Mouse (Mus musculus): ENCODE measurements around the gene Hmg20a. TPM values are rescaled to one million over a fixed set of nuclear protein-coding genes. Genes with fewer than 3 reads are reported as not detected.

Hmg20a gene
- total RNA-seq, 2 experiments from 2014 or later = 11.8 to 13.1 TPM

DNA sequence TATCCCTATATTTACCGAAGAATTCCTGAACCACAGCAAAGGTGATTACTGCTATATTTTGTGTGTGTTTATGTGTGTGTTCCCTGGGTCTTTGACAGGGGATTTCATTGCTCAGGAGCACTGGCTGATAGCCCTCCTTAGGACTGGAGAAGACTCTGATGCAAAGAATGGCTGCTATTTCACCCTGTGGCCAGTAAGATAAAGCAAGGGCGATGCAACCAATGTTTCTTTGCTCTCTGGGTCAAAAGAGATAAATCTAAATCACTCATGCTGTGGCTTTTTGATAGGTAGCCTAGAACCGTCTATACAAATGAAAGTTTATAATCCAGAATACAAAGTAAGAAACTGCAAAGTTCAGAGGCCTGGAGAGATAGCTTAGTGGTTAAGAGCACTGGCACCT lies 69.2 kb downstream of the Hmg20a start:
- DNase-seq = no peak

DNA sequence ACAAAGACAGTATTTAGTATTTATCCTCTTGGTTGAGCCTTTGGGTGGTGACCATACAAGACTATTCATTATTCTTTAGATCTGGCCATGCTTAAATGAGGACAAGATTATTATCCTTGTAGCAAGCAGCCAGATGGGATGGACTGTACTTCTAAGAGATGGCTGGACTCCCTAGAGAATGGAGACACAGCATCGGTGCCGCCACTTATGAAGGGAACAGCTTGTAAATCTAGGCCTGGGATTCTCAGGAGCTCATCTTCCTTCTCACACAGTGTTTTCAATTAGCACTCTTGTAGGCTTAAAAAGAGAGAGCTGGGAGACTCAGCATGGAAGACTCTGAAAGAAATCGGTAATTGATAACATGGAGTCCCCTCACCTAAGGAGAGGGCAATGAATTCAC lies 74.0 kb downstream of the Hmg20a start:
- no peak for DNase-seq
- intact Hi-C loops (cut with DNase I) = no loop called here

More for the DNA sequence above, 69.2 kb downstream of the Hmg20a start:
- intact Hi-C loops (cut with DNase I) = no loop called here

DNA sequence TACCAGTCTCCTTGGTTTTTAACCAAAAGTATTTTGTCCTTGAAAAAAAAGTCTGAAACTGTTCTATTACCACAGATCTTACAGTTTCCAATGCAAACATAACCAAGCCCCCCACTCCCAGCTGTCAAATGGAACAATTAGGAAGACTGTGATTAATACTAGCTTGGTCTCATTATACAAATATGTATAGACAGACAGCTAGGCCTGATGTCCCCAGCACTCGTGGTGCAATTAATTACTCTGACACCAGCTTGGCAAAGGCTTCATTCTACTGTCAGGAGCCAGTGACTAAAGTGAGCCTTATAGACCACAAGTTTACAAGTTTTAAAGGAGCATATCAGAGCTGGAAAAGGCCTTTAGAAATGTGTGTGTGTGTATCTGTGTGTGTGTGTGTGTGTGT lies 74.5 kb downstream of the Hmg20a start:
- no peak for DNase-seq
- intact Hi-C loops (cut with DNase I) = no loop called here

DNA sequence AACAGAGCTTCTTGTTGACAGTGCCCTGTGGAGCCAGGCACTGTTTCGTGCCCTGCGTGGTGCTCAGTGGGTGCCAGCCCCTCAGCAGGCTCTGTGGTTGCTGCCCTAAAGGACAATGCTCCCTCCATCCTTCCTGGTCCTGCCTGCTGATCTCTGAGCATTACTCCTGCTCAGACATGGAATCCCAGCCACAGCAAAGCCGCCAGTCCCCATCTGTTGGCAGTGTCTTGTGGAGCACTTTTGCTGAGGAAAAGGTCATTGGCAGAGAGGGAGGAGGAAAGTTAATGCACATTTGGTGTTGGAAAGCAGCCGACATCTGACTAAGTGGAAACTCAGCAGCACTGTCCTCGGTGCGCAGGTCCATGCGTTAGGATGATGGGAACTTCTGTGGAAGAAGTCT lies 76.7 kb downstream of the Hmg20a start:
- DNase-seq = no peak
- intact Hi-C loops (cut with DNase I) = no loop called here

DNA sequence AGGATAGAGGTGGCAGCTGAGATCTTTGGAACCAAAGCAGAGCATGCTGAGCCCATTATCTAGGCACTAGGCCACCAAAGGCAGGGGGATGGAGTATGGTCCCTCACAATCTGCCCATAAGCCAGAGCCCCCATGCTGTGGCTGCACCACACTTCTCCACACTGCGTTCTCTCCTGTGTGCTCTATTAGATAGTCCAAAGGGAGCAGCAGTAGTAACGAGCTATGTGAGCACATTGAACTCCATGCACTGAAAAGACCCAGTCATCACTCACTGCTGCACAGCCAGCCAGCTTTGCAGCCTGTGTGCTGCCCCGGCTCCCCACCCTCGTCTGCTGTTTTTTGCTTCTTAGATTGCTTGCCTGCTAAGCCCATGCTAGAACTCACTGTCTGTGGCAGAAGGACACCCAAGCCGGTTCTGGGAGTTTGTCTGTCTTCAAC lies 77.4 kb downstream of the Hmg20a start:
- intact Hi-C loops (cut with DNase I) = no loop called here
- DNase-seq = no peak

DNA sequence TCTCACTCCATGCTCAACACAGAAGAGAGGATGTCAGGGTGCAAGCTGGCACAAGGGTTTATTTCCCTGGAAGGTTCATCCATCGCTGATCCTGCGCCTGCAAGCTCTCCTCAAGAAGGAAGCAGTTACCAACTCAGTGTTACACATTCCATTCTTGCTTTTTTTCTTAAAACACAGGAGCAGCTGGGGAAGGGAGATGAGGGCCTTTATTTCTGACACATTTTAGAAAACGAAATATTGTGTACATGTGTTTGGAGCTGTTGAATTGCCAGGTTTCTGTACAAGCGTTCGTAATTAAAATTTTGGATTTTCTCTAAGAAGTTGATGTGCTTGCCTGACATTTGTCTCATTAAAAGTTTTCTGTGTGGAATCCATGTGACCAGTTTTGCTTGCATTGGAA lies 78.2 kb downstream of the Hmg20a start:
- intact Hi-C loops (cut with DNase I) = no loop called here
- DNase-seq = no peak

DNA sequence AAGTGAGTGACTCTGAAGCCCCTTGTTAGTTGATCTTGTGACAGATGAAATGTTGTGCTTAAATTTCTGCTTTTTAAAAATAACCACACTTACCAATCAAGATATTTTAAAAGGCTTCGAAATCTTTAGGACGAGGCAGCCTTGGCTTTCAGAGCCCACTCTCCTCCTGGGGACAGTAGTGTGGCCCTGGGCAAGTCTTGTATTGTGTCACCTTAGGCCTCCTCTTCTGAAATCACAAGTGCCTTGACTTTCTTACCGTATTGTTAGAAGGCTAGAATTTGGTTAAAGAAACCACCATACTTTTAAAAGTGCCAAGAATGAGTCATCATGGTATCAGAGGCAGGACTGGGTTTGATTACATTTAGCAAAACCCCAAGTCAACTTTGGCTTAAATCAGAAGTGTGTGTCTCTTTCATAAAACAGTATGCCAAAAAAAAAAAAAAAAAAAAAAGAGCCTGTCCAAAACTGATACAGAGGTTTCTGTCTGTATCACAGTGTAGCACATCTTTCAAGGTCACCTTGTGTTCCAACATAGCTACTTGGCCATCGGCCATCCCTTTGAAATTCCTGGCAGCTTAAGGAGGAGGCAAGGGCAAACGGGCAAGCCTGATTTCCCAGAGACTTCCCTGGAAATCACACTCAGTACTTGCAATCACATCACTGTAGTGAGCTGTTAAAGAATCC lies 78.9 kb downstream of the Hmg20a start:
- no peak for DNase-seq
- intact Hi-C loops (cut with DNase I) = no loop called here

DNA sequence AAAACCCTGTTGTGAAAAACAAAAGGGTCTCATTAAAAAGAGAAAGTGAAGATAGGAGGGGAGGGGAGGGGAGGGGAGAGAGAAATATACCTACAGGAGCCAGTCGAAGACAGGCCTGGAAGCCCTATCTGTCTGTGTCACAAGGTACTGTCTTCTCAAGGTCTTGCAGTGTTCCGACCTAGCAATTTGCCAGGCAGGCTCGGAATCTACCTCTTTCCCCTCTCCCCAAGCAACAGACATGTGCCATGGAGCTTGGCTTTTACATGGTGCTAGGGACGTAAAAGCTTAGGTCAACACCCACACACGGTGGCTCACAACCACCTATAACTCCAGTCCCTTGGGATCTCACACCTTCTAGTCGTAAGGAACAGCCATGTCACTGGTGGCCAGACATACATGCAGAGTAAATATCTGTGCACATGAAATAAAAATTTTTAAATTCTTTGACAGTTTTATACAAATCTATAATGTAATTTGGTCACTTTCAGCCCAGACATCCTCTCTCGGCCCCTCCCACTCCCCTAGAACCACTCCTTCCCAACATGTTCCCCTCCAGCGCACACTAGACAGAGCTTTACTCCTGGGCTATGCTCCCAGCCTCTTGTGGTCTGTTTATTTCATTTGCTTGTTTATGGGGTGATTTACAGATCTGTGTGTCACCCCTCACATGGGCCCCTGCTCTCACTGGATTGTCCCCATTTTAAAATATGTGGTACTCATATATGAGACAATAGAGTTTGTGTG lies 81.1 kb downstream of the Hmg20a start:
- DNase-seq = no peak
- intact Hi-C loops (cut with DNase I) = loop anchor here (5.0 kb wide), 1 partner anchor 32 kb away; no protein-coding TSS in a partner anchor

DNA sequence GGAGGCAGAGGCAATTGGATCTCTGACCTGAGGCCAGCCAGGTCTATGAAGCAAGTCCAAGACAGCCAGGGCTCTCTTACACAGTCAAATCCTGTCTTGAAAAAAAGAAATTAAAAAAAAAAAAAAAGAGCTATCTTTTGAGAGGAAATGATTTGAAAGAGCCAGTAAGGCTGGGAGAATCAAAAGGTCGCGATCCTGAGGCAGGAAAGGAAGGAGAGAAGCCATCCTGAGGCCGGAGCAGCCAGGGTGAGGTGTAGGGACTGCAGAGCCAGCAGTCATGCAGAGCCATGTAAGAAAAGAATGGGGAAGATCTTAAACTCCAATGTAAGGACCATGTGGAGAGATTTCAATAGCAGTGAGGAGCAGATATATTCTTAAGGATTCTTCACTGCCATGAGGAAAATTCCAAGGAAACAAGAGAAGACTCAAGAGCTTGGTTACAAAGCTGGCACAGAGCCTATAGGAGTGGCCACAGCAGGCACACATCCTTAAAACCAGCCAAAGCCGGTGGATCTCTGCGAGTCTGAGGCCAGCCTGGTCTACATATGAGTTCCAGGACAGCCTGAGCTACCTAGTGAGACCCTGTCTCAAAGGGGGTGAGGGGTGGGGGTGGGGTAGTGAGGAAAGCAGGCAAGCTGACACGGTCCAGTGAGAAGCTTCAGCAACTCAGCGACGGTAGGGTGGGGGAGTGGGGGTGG lies 82.6 kb downstream of the Hmg20a start:
- DNase-seq = no peak
- intact Hi-C loops (cut with DNase I) = loop anchor here (5.0 kb wide), 1 partner anchor 34 kb away; no protein-coding TSS in a partner anchor

DNA sequence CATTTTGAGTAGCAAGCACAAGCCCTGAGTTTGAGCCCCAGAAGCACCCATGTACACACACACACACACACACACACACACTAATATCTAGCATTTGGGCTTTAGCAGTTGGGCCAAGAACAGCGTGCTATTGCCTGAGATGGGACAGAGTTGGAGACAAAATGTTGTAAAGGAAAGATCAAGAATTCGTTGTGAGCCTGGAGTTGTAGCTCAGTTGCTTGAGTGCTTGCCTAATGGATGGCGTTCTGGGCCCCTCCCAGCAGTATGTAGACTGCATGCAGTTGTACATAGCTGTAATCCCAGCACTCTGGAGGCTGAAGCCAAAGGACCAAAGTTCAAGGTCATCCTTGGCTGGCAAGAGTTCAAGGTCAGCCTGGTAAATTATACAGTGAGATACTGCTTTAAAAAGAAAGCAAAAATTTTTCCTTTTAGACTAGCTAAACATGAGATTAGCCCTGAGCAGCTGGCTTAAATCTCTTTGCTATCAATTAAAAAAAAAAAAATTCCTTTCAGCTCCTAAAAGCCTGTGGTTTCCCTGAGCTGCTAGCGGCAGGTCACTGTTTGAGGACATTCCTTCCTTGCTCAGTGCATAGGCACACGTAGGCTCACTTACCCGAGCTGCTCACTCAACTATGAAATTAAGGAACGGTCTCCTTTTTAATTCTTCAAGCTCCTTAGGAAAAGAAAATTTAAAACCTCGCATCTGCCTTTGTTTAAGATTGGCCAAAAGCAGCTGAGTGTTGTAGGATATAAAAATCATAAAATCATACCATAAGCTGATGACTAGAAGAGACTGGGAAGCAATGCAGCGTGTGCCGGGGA lies 83.5 kb downstream of the Hmg20a start:
- intact Hi-C loops (cut with DNase I) = loop anchor here (5.0 kb wide), 1 partner anchor 35 kb away; no protein-coding TSS in a partner anchor
- no peak for DNase-seq

DNA sequence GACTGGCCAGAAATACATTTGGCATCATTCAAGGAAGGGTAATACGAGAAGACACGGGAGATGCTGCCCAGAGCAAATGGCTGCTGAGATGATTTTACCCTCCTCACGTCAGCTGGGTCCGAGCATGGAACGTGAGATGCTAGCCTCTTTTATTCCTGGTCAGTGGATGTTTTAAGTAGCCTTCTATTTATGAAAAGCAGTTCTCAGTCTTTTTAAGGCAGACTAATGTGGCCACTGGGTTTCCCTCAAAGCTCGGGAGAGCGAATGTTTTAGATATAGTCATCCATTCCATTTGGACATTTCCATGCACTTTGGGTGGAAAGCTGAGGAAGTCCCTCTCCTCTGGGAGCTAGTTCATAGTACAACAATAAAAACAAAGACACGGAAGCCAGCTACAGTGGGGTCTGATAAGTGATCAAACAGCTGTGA lies 84.1 kb downstream of the Hmg20a start:
- intact Hi-C loops (cut with DNase I) = loop anchor here (5.0 kb wide), 1 partner anchor 35 kb away; no protein-coding TSS in a partner anchor
- DNase-seq = peak in 1 of 2 experiments; percentile 58

DNA sequence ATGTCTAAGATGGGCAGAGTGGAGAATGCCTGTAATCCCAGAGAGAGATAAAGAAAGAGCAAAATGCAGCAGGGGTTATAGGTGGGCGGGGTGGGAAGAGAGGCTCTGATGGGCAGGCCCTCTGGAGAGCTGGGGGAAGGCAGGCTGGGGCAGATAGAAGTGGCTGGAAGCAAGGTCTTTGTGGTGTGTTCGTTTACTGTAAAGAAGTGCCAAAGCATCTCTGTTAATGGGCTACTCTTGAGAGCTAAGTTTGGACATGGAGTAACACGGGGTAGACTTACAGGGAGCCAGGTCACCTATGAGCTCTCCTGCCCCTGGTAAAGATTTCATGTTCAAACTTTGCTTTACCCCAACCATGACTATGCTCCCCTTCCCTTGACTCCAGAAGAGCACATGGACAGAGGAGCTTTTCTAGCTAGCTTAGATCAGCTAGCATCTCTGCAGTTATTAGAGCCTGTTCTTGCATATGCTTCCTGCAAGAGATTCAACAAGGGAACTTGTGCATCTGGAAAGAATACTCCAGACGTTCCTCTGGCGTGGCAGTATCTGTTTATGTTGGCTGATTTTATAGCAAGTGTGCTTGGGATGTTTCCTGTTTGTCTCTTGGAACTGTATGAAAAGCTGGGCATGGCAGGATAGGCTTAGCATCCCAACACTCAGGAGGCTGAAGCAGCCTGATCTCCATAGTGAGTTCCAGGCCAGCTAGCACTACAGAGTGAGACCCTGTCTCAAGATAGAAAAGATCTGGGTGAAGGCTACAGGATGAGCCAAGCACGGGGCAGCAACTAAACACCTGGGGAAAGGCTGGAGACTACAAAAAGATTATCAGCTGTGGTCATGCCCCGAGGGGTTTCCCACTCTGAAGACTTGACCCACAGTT lies 85.5 kb downstream of the Hmg20a start:
- DNase-seq = no peak
- intact Hi-C loops (cut with DNase I) = loop anchor here (5.0 kb wide), 1 partner anchor 37 kb away; no protein-coding TSS in a partner anchor

DNA sequence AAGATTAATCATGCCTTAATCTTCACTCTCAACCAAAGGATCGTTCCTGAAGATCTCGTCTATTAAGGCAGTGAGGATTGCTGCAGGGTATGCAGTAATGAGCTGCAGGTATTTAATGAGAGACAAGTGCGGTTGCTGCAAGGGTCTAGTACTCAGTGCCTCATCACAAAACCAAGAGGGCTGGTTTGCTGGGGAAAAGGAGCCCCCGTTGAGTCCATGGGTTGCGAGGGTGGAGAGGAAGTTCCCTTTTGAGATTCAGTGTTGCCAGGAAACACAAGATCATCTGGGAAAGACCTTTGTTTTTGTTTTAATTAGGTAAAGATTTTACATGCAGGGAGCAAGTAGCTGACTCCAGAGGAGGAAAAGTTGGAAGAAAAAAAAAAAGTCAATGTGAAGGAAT lies 86.1 kb downstream of the Hmg20a start:
- intact Hi-C loops (cut with DNase I) = loop anchor here (5.0 kb wide), 1 partner anchor 37 kb away; no protein-coding TSS in a partner anchor
- DNase-seq = no peak

DNA sequence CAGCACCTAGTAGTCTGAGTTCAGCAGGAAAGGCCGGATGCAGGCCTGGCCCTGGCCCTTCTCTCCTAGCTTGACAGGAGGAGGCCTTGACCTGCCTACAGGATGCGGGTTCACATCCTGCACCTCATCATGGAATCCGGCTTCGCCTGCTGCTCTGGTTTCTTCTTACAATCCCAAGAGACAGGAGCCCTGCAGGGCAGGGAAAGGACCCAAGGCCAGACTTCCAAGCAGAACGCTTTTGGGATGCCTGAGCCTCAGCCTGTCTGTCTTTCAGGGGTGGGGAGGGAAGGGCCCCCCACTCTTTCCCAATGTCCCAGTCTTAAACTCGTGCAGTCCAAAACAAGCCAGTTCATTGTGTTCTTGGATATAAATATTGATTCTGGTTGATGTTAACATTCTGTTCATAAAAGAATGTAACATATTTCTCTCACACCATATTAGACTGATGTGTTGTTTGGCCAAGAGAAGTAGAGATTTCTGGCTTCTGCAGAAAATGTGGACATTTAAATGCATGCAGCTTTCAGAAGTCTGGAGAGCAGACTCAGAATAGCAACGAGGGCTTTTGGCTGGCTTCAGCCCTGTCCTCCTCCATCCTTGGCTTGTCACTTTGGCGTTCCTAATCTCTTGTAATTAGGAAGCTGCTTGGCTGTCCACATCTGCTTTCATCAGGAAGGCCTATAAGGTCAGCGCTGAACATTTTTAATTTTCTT lies 86.8 kb downstream of the Hmg20a start:
- no peak for DNase-seq
- intact Hi-C loops (cut with DNase I) = no loop called here

DNA sequence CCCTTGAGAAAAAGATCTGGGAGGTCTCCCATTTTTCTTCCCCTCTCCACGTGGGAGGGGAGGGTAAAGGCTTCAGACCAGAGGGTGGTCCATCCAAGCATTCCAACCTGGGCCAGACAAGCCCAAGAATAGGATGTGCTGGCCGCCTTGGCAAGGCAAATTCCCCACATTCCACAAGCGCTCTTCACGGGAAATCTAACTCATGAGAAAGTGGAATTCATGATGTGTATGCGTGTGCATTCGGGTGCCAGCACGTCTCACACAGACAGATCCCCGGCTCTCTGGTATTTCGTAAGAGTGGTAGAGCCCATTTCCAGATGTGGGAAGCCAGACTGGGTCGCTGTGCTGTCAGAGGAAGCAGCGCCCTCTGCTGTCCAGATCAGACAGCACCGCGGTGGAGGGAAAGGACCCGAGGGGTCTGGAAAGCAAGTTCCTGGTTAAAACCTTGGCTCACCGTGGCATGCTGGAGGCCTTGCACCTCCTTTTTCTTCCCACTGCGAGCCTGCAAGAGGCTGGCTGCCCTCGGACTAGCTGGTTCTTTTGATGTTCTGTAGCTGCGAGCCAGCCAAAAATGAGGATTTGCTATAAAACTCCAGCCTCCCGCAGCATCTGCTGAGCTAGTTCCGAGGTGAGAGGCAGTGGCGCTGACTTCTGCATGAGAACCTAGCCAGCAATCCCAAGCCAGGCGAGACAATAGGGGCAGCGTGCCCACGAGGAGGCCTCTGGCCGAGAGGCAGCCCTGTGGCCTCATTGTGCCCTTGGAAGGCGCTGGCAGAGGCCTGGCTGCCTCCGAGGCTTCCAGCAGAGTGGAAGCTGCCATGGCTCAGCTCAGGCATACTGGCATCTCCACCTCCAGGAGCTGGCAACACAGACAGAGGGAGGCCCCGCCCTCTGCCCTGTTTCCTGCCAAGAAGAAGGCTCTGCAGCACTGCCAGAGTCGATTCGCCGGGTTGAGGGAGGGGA lies 87.7 kb downstream of the Hmg20a start:
- DNase-seq = peak; percentile 93 to 94
- intact Hi-C loops (cut with DNase I) = loop anchor here (1.0 to 2.0 kb wide), 3 partner anchors 47 to 241 kb away; no protein-coding TSS in a partner anchor

DNA sequence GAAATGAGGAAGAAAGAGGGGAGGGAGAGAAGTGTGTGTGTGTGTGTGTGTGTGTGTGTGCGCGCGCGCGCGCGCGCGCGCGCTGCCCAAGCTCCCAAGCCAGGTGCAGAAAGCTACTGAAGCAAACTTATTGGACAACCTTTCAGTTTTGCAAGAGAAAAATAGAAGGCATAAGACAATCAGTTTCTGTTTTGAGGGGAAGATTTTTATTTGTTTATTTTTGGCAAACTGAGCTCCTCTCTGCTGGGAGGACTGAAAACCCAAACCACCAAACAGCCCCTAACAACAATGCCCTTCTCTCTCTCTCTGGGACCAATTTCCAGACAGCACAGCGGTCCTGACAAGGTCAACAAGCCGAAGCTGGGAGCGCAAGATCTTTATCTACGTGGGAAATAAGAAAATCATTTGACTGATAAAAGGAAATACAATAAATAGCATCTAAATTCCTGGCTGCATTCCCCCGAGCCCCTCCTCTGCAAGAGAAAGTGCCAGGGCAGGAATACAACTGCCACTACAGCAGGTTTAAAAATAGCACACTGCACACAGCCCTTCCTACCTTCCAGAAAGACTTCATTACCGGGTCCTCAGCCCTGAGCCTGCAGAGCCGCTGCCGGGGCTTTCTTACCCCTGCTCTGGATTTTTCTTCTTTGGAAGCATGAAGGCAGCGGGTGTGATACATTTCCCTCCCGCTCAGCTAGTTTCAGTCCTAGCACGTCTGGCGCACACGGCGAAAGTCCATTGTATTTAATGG lies 88.7 kb downstream of the Hmg20a start:
- DNase-seq = peak in 1 of 2 experiments; percentile 40
- intact Hi-C loops (cut with DNase I) = loop anchor here (1.0 to 2.0 kb wide), 3 partner anchors 46 to 242 kb away; no protein-coding TSS in a partner anchor

Data from gastrocnemius, postnatal 36 days (tissue).